Mouse (Mus musculus) hindbrain, embryonic 10.5 days (tissue): Measurements from ENCODE around the gene Zcchc14. TPM values are rescaled to one million over a fixed set of nuclear protein-coding genes. Genes with fewer than 3 reads are reported as not detected.
"Not testable (repeated sequence)": the region's sequence is repeated elsewhere in the genome, so short reads cannot be mapped to it uniquely, and the experiment has no call there.

ENCODE experiments used
- DNase-seq: peaks from one replicate; pipeline ENCODE4 v3.0.0-alpha.2; 2017; ENCODE audit warnings: low spot score
- H3K27ac ChIP-seq: fragments of 300-500 bp; sonication (generic); 2 replicates; pipeline ENCODE4 v1.5.1; 2016; ENCODE audit warnings: mild to moderate bottlenecking, moderate library complexity
- H3K27me3 ChIP-seq: fragments of 300-500 bp; sonication (generic); 2 replicates; pipeline ENCODE4 v1.6.1; 2016; ENCODE audit warnings: mild to moderate bottlenecking; ENCODE audit not compliant: poor library complexity, insufficient read depth, severe bottlenecking
- H3K36me3 ChIP-seq: fragments of 300-500 bp; sonication (generic); 2 replicates; pipeline ENCODE4 v1.6.1; 2016; ENCODE audit warnings: mild to moderate bottlenecking, moderate library complexity
- H3K4me1 ChIP-seq: fragments of 300-500 bp; sonication (generic); replicated peaks from 2 replicates; pipeline ENCODE4 v1.6.1; 2016; ENCODE audit warnings: mild to moderate bottlenecking
- H3K4me3 ChIP-seq: fragments of 300-500 bp; sonication (generic); 2 replicates; pipeline ENCODE4 v1.5.1; 2016; ENCODE audit warnings: mild to moderate bottlenecking, moderate library complexity
- H3K9me3 ChIP-seq: fragments of 300-500 bp; sonication (generic); 2 replicates; pipeline ENCODE4 v1.6.1; 2016; ENCODE audit warnings: mild to moderate bottlenecking, moderate library complexity
- WGBS: fragments of 180-500 bp; shearing (Covaris S2); methylation state at CpG from one replicate; pipeline ENCODE4 v1.1.7; 2016; 5-methylcytosine and 5-hydroxymethylcytosine counted together
- polyA plus RNA-seq: library from polyadenylated mRNA; unstranded; fragments of >200 nt; fragmentation: Nextera tagmentation; extraction: Ambion mirVana; gene quantifications from 2 replicates; pipeline ENCODE4 v1.2.1, GENCODE M21; 2016

The Zcchc14 gene
- polyA plus RNA-seq, 1 experiment from 2014 or later: 14.6 TPM

- WGBS: 96% methylated on average over 12 of the region's 12 CpGs
- no peak overlapping the region for H3K27ac ChIP-seq
- no peak for DNase-seq
- peaks cover 97% of the 10 kb centered on the region for H3K36me3 ChIP-seq
- H3K4me3 ChIP-seq: no peak overlapping the region
- no peaks in the 10 kb centered on the region for H3K27me3 ChIP-seq
- H3K9me3 ChIP-seq: no peaks in the 10 kb centered on the region
- H3K4me1 ChIP-seq: 0 out of 2 replicates have a peak, but pooled peaks cover 5% of the 10 kb centered on the region
Observed at GRCm38 (mm10) chr8:121603801-121604200, 48.9 kb downstream of the Zcchc14 start.

- peaks cover 94% of the 10 kb centered on the region for H3K36me3 ChIP-seq
- H3K4me1 ChIP-seq: 0 out of 2 replicates have a peak, but pooled peaks cover 5% of the 10 kb centered on the region
- 25% methylated on average over 3 of the region's 3 CpGs for WGBS
- no peaks in the 10 kb centered on the region for H3K27me3 ChIP-seq
- H3K4me3 ChIP-seq: no peak overlapping the region
- H3K9me3 ChIP-seq: no peaks in the 10 kb centered on the region
- no peak overlapping the region for H3K27ac ChIP-seq
- peak; percentile 62 for DNase-seq
Observed at GRCm38 (mm10) chr8:121602860-121603259, 49.8 kb downstream of the Zcchc14 start.

GRCm38 (mm10) chr8:121602411-121602810 is 50.3 kb downstream of the Zcchc14 start:
- DNase-seq: no peak
- Histone ChIP-seq H3K27ac (no peak overlapping the region), H3K4me3 (no peak overlapping the region), H3K27me3 (no peaks in the 10 kb centered on the region), H3K36me3 (peaks cover 94% of the 10 kb centered on the region), H3K9me3 (no peaks in the 10 kb centered on the region), H3K4me1 (0 out of 2 replicates have a peak, but pooled peaks cover 5% of the 10 kb centered on the region)
- 96% methylated on average over 12 of the region's 12 CpGs for WGBS

- WGBS: 92% methylated on average over 14 of the region's 14 CpGs
- H3K36me3 ChIP-seq: peaks cover 89% of the 10 kb centered on the region
Observed at GRCm38 (mm10) chr8:121599842-121600241, 52.9 kb downstream of the Zcchc14 start.

GRCm38 (mm10) chr8:121598892-121599291 is 53.8 kb downstream of the Zcchc14 start:
- peaks cover 89% of the 10 kb centered on the region for H3K36me3 ChIP-seq

More at GRCm38 (mm10) chr8:121599842-121600241, 52.9 kb downstream of the Zcchc14 start:
- Histone ChIP-seq H3K4me3 (no peak overlapping the region), H3K4me1 (0 out of 2 replicates have a peak, but pooled peaks cover 5% of the 10 kb centered on the region), H3K27ac (no peak overlapping the region), H3K27me3 (no peaks in the 10 kb centered on the region), H3K9me3 (no peaks in the 10 kb centered on the region)
- DNase-seq: no peak

GRCm38 (mm10) chr8:121598190-121598589 is 54.5 kb downstream of the Zcchc14 start:
- Histone ChIP-seq H3K36me3 (peaks cover 92% of the 10 kb centered on the region), H3K4me3 (no peak overlapping the region), H3K9me3 (no peaks in the 10 kb centered on the region), H3K27me3 (no peaks in the 10 kb centered on the region), H3K4me1 (no peaks in the 10 kb centered on the region), H3K27ac (no peak overlapping the region)
- DNase-seq: no peak
- WGBS: 91% methylated on average over 7 of the region's 7 CpGs

More at GRCm38 (mm10) chr8:121598892-121599291, 53.8 kb downstream of the Zcchc14 start:
- DNase-seq: peak; percentile 77
- Histone ChIP-seq H3K4me1 (no peaks in the 10 kb centered on the region), H3K27ac (no peak overlapping the region), H3K4me3 (no peak overlapping the region), H3K9me3 (no peaks in the 10 kb centered on the region), H3K27me3 (no peaks in the 10 kb centered on the region)
- WGBS: 41% methylated on average over 7 of the region's 7 CpGs

- peaks cover 89% of the 10 kb centered on the region for H3K36me3 ChIP-seq
- not testable (repeated sequence) for H3K4me3 ChIP-seq, H3K27ac ChIP-seq, H3K27me3 ChIP-seq, H3K4me1 ChIP-seq, H3K9me3 ChIP-seq, DNase-seq
- WGBS: 79% methylated on average over 2 of the region's 2 CpGs
Observed at GRCm38 (mm10) chr8:121597492-121597891, 55.2 kb downstream of the Zcchc14 start.

GRCm38 (mm10) chr8:121593983-121594382 is 58.7 kb downstream of the Zcchc14 start:
- H3K27ac ChIP-seq: no peak overlapping the region
- no peak for DNase-seq
- no peaks in the 10 kb centered on the region for H3K9me3 ChIP-seq
- H3K4me1 ChIP-seq: peaks cover 35% of the 10 kb centered on the region
- H3K4me3 ChIP-seq: no peak overlapping the region; the same call in 1 of the 2 replicates
- no peaks in the 10 kb centered on the region for H3K27me3 ChIP-seq
- H3K36me3 ChIP-seq: peaks cover 54% of the 10 kb centered on the region
- WGBS: 79% methylated on average over 9 of the region's 9 CpGs

- H3K9me3 ChIP-seq: no peaks in the 10 kb centered on the region
- no peak overlapping the region for H3K27ac ChIP-seq
- DNase-seq: no peak
- peaks cover 35% of the 10 kb centered on the region for H3K4me1 ChIP-seq
- peaks cover 50% of the 10 kb centered on the region for H3K36me3 ChIP-seq
- no peaks in the 10 kb centered on the region for H3K27me3 ChIP-seq
- no peak overlapping the region for H3K4me3 ChIP-seq
- 87% methylated on average over 5 of the region's 5 CpGs for WGBS
Observed at GRCm38 (mm10) chr8:121593293-121593692, 59.4 kb downstream of the Zcchc14 start.

- H3K27ac ChIP-seq: peak overlapping the region; percentile 90
- peaks cover 35% of the 10 kb centered on the region for H3K36me3 ChIP-seq
Observed at GRCm38 (mm10) chr8:121591178-121592066, 61.3 kb downstream of the Zcchc14 start.

GRCm38 (mm10) chr8:121590203-121591177 is 62.2 kb downstream of the Zcchc14 start, which contains the start of gene Map1lc3b:
Map1lc3b (plus strand) TSS chr8:121590361.
- DNase-seq: peak; percentile 93
- H3K27ac ChIP-seq: peak within 1 kb of the TSS; percentile 90

More at GRCm38 (mm10) chr8:121591178-121592066, 61.3 kb downstream of the Zcchc14 start:
- H3K4me1 ChIP-seq: peaks cover 35% of the 10 kb centered on the region
- peak; percentile 46 for DNase-seq
- peak overlapping the region; percentile 94 for H3K4me3 ChIP-seq
- H3K9me3 ChIP-seq: no peaks in the 10 kb centered on the region
- H3K27me3 ChIP-seq: no peaks in the 10 kb centered on the region
- 17% methylated on average over 20 of the region's 20 CpGs for WGBS

GRCm38 (mm10) chr8:121589205-121589726 is 63.4 kb downstream of the Zcchc14 start:
- H3K4me3 ChIP-seq: 0 out of 2 replicates have a peak overlapping the region, but pooled peaks have one; percentile 11
- no peaks in the 10 kb centered on the region for H3K9me3 ChIP-seq
- no peak for DNase-seq
- peak overlapping the region; percentile 13 for H3K27ac ChIP-seq
- peaks cover 50% of the 10 kb centered on the region for H3K4me1 ChIP-seq
- 43% methylated on average over 2 of the region's 2 CpGs for WGBS
- H3K36me3 ChIP-seq: peaks cover 15% of the 10 kb centered on the region
- no peaks in the 10 kb centered on the region for H3K27me3 ChIP-seq

More at GRCm38 (mm10) chr8:121590203-121591177, 62.2 kb downstream of the Zcchc14 start, which contains the start of gene Map1lc3b:
- Histone ChIP-seq H3K27me3 (no peaks in the 10 kb centered on the region), H3K9me3 (no peaks in the 10 kb centered on the region), H3K4me1 (peaks cover 41% of the 10 kb centered on the region), H3K4me3 (peak within 1 kb of the TSS; percentile 94), H3K36me3 (peaks cover 26% of the 10 kb centered on the region)
- under 1% methylated on average over 94 of the region's 94 CpGs for WGBS
